Mouse (Mus musculus) thymus, postnatal 14 days (tissue): ENCODE data around the gene Slc35e3.

Source experiments
- DNase-seq: peaks from one replicate; pipeline ENCODE4 v3.0.0; 2021

Gene Slc35e3

DNA sequence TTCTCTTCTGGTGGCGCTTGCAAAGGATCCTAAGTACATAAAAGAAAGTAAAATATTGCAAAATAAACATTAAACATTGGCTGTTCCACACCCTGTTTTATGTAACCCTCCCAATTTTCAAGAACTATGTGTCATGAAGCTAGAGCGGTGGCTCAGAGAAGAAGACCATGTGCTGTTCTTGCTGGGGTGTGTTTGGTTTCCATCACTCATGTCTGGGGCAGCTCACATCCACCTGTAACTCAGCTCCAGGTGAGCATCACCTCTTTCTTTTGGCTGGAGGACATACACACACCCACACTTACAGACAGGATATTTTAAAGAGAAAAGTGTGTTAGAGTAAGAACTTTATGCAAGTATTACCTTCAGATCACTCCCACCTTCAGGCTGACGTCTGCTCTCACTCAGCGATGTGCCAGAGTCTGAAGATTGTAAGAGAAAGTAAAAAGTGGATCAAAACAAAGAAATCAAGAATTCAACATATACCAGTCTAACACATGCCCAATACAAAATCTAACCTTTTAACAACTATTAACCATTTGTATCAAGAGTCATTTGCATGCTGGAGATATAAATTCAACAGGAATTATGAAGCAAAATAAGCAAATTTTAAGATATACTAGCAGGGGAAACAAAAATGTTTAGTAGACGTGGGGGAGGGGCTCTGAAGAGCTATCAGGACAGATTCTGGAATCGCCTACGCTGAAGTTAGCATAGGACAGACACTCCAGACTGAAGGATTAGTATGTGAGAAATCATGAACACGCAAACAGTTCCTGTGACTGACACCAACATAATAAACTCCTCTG is 49.9 kb downstream of the Slc35e3 start:
- DNase-seq, result no peak

DNA sequence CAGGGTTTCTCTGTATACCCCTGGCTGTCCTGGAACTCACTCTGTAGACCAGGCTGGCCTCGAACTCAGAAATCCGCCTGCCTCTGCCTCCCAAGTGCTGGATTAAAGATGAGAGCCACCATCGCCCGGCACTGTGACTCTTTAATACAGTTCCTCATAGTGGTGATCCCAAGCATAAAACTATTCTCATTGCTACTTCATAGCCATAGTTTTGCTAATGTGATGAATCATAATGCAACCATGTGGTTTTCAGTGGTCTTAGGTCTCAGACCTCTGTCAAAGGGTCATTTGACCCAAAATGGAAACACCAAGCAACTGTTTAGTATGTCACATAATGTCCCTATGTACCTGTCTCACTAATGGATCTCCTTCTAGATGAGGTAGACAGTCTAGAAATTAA is 50.6 kb downstream of the Slc35e3 start:
- no peak for DNase-seq

DNA sequence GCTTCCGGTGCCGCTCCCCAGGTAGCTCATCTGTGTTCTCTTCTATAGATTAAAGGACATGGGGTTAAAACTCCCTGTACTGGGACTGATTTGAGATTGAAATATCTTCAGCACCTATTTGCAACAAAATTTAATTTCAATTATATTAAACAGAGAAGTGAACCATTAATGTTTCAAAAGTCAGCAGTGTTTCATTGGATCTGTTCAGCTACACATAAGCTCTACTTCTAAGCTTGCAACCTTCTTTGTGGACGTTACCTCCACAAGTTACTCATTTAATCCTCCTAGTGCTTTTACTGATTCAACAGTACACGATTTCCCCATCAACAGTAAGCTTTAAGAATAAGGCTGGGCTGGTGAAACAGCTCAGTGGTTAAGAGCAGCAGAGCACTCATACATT is 51.1 kb downstream of the Slc35e3 start:
- DNase-seq, result no peak

DNA sequence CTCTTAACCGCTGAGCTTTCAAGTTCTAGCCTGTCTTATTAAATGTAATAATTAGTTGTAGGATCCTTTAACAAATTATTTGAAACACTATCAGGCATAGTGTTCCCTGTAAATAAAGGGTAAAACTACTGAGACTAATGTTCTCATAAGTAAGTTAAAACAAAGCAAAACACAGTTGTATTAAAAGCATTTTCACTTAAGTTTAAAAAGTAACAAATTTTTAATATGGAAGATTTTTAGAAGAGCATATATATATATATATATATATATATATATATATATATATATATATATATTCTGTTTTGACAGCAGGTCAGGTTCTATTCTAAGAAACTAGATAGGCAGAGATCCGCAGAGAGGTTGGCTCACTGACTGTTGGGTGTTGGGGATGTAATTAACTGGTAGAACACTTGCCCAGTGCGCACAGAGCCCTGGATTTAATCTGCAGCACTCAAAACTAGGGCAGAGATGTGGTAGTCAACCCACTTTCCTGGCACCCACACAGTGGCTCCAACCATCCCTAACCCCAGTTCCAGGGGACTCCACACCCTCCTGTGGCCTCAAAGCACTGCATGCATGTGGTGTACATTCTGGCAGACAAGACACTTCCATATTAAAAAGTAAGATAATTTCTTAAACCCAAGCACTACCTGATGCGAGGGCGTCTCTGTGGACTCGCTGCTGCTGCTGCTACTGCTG is 51.8 kb downstream of the Slc35e3 start:
- DNase-seq, result no peak

DNA sequence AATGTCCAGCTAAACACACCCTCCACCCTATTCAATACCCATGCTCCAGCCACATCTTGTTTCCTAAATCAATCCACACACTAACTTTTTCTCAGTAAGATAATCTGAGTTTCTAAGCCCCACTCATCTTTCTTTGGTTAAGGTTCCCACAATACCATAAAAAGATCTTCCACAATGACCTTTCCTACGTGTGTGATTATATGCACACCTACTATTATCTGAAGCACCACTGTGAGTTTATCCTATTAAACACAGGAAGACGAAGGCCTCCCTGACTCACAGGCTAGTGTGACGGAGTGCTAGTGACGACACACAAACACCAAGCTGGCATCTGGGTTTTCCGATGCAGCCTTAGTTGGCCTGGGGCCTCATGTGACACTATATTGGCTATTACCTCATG is 53.2 kb downstream of the Slc35e3 start:
- DNase-seq, result no peak

DNA sequence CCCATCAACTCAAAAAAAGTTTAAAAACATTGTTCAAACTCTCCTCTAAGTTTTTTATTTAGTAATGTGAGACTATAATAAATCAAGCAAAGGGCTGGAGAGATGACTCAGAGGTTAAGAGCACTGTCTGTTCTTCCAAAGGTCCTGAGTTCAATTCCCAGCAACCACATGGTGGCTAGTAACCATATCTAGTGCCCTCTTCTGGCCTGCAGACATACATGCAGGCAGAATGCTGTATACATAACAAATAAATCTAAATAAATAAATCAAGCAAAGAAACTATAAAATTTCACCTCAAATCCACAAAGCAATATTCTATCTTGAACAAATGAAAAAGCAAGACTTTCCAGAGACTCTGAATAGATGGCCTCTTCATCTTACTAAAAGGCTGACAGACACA is 54.0 kb downstream of the Slc35e3 start:
- DNase-seq, result no peak

DNA sequence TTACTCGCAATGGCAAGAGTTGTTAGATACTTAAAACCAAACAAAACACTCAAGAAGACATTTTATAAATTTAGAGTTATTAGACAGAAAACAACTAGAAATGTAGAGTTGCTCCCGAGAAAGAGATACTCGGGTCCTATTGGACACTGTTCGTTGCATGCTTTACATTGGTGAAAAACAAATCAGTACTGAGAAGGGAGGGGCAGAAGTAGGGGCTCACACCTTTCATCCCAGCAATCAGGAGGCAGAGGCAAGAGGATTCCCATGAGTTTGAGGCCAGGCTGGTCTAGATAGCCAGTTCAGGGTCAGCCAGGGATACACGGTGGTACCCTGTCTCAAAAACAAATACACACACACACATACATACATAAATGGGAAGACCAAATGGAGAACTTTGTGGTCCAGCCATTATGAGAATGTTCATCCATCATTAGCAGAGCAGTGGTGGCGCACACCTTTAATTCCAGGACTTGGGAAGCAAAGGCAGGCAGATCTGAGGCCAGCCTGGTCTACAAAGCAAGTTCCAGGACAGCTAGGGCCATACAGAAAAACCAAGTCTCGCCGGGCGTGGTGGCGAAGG is 54.7 kb downstream of the Slc35e3 start:
- no peak for DNase-seq

DNA sequence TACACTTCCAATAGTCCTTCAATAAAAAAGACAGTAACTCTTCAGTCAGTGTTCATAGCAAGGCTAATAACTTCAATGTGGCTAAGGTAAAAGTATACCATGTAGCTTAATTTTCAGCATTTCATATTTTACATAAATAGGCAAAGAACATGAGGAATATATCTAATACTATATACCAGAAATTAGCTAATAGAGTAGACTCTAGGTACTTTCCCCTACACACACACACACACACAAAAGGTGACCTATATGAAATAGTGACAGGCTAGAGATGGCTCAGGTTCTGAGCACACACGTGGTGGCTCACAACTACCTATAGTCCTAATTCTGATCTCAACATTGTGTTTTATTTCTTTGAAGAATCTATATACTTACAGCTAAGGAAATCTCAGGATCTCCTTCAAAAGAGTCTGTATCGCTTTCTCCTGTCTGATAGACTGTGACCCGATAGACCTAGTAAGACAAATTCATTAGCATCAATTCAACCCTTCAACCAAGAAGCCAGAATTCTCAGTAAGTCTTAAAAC is 55.3 kb downstream of the Slc35e3 start:
- no peak for DNase-seq

DNA sequence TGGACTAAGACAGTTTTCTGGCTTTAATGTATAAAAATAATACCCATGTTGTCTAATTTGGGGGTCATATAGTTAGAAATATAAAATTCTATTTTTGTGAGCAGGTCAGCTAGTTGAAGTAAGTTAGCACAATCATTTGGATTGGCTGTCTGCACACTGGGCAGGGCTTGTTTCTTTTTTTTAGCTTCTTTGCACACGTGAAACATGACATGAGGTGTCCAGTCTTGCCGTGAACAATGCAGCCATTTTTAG is 56.1 kb downstream of the Slc35e3 start:
- no peak for DNase-seq

DNA sequence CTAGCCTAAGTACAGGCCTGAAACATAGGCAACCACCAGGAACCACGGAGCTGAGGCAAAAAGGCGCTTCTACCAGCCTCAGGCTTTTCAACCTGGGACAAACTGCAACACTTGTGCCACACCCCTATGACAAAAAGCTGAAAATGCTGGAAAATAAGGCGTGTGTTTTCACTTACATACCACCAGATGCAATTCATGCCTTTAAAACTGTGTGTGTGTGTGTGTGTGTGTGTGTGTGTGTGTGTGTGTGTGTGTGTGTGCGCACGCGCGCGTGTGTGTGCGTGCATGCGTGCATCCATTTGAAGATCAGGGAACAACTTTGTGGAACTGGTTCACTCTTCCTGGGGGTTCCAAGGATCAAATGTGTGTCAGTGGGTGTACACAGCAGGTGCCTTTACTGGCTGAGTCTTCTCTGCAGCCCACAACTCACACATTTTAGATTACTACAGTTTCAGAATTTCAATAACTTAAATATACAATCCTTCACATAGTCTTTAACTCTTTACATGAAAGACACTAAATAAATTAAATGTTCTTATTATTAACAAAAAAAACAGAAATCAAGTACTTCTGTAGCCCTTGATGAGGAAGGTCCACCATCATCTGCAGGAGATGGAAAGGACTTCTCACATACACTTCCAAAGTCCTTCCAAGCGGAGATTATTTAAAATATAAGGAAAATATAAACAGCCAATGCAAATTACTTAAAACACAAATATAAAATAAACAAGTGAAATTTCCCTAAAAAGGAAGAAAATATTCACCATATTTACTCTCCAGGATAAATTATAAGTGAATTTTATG is 56.7 kb downstream of the Slc35e3 start:
- no peak for DNase-seq

DNA sequence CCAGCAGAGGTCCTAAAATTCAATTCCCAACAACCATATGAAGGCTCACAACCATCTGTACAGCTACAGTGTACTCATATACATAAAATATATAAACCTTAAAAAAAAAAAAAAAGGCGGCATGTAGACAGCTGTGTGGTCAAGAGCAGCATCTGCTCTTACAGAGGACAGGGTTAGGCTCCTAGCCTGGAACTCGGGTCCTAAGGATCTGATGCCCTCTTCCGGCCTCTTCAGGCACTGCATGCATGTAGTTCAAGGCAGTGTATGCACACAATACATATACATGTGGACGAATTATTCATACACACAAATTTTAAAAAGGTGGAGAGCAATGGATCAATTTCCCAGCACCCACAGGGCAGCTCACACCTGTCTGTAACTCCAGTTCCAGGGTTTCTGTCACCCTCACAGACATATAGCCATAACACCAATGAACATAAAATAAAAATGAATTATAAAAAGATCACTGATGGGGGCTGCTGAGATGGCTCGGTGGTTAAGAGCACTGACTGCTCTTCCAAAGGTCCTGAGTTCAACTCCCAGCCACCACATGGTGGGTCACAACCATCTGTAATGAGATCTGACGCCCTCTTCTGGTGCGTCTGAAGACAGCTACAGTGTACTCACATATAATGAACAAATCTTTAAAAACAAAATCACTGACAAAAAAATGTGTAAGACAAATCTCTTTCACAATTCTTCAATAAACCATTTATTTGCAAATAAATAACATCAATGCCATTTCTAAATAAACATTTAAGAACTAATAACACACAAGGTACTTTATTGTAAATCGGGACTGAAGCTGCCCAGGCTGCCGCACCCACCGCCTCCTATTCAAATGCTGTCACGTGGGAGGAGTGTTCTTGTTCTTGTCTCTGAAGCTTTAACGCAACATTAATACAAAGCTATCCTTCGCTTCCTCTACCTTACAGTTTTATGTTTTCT is 57.7 kb downstream of the Slc35e3 start:
- DNase-seq, result peak; percentile 27

DNA sequence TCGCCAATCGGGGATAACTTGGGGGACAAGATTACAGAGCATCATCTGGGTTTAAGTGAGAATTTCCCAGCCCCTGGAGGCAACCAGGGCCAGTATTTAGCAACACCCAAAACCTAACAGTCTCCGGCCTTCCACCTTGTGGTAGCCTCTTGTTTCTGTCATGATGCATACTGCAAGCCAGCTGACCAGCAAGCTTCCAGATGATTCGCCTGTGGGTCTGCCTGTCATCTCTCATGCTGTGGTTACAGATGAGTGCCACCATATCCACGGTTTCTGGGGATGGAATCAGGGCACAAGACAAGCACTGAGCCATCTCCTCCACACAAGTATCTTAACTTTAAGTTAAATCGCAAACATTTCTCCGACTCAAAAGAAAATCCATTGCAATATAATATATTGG is 58.6 kb downstream of the Slc35e3 start:
- DNase-seq, result no peak

DNA sequence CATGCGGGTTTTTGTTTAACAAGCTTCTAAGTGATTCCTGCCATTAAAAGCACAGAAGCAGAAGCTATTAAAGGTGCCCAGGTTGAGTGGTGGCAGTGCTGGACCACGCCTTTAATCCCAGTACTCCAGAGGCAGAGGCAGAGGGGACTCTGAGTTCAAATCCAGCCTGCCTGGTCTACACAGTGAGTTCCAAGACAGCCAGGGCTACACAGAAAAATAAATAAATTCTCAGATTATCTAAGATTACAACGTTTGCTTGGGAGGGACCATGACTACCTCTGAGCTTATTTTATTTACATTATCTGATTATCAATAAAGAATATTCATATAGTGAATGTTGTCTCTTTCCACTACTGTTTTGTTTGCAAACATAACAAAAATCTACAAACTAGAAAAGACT is 59.1 kb downstream of the Slc35e3 start:
- no peak for DNase-seq

DNA sequence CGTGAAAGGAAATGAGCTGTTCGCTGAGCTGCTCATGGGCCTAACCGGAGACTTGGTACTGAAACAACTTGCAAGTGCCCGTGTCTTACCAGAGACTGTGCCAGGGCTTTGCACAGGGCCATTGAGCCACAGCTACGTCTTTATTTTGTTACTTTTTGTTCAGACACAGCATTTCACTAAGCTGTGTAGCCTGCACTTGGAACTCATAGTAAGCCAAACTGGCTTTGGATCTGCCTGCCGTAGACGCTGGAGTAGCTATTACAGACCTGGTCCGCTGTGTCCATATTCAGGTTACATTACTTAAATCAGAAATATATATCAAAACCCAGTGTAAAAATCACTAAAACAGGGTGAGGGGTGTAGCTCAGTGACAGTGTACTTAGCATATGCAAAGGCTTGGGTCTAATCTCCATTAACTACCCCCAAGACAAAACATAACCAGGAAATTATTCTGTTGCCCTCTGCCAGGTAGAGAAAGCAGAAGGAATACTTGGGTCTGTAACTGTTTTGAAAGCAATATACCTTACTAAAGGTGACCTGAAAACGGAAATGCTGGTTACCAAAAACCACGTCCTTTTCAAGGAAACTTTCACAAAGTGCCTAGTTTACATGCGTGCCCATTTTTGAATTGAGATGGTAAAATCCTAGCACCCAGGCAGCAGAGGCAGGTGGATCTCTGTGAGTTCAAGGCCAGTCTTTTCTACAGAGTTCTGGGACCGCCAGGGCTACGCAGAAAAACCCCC is 60.1 kb downstream of the Slc35e3 start:
- no peak for DNase-seq

DNA sequence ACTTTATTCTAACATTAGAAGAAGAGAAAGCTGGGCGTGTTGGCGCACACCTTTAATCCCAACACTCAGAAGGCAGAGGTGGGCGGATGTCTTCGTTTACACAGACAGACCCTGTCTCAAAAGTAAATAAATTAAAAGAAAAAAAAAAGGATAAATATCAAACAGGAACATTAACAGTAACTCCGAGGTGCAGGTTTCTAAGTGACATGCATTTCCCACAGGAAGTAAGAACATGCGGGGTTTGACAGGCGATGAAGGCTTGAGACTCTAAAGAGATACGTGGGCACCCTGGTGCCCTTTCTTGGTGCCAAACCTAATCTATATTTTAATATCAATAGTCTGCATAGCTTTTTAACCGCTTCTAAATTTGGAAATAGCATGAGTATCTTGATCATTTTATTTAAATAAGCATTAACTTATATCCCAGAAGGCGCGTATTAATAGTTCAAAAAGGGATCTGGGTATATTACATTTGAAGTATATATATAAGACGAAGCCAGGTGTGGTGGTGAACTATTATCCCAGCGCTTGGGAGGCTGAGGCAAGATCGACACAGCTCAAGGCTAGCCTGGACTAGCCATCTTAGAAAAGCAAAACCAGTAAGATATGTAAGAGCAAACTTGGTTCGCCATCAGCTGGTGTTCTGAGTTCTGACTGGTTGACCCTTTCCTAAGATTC is 60.9 kb downstream of the Slc35e3 start:
- DNase-seq, result no peak

DNA sequence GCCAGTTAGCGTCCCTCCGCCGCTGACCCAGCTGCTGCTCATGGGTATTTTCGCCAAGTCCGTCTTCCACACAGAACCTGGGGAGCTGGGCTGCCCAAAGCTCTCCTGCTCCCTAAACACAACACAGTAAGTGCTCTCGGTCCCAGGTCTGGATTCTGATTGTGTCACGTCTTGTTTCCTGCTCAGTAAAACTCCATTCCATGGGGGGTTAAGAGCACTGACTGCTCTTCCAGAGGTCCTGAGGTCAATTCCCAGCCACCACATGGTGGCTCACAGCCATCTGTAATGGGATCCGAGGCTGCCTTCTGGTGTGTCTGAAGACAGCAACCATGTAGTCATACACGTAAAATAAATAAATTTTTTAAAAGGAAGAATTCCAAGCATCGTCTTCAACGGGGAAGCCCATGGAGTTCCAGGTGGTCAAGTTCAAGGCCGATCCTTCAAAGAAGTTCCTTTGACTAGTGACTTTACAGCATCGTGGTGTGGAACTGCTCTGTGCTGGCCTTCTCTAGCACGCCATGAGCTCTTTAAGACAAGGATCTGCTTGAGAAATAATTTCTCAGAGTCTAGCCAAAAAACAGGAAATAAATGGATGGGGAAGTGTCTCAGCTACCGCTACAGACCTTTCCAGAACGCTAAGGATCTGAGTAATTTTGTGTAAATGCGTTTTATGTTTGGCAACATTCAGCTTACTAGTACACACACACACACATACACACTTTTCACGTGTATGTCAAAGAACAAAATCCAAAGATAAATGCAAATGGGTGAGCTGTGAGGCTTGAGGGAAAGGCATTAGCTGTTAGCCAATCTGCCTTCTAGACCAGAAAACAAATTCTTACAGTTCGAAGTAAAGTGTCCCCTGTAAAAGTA is 61.6 kb downstream of the Slc35e3 start:
- DNase-seq, result no peak

DNA sequence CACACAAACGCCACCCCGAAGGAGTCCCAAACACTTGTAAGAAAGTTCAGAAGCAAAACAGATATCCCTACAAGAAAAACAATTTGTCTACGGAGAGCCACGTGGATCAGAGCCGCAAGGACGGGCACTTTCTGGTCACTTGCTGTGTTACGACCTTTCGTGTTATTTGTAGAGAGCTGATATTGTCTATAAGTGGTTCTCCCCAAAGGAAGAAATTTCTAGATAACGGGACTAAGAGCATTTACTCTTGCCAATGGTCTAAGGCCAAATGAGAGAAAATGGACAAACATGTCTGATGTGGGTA is 62.5 kb downstream of the Slc35e3 start:
- no peak for DNase-seq
